Mouse (Mus musculus) kidney, embryonic 14.5 days (tissue): ENCODE results near the gene Kcne3. TPM values are rescaled to one million over a fixed set of nuclear protein-coding genes. Genes with fewer than 3 reads are reported as not detected.

Experiments
- ATAC-seq: fragments of 200-750 bp; cut with Nextera tagmentation; 2 replicates; pipeline ENCODE4 v1.8.0; 2017; ENCODE audit warnings: moderate number of reproducible peaks, mild to moderate bottlenecking, moderate TSS enrichment, moderate library complexity; ENCODE audit not compliant: low FRiP score, low TSS enrichment
- H3K27ac ChIP-seq: fragments of 300-500 bp; sonication (generic); 2 replicates; pipeline ENCODE4 v1.5.1; 2014; ENCODE audit warnings: low read depth, mild to moderate bottlenecking, low read length, moderate library complexity, mixed read lengths
- H3K27me3 ChIP-seq: fragments of 300-500 bp; sonication (generic); 2 replicates; pipeline ENCODE4 v1.6.1; 2014; ENCODE audit warnings: mild to moderate bottlenecking, low read length; ENCODE audit not compliant: control insufficient read depth, insufficient read depth
- H3K36me3 ChIP-seq: fragments of 300-500 bp; sonication (generic); 2 replicates; pipeline ENCODE4 v1.6.1; 2014; ENCODE audit warnings: low read length, mixed read lengths; ENCODE audit not compliant: control insufficient read depth, insufficient read depth
- H3K4me1 ChIP-seq: fragments of 300-500 bp; sonication (generic); 2 replicates; pipeline ENCODE4 v1.6.1; 2014; ENCODE audit warnings: low read length, mixed read lengths; ENCODE audit not compliant: control insufficient read depth, insufficient read depth
- H3K4me2 ChIP-seq: fragments of 300-500 bp; sonication (generic); replicated peaks from 2 replicates; pipeline ENCODE4 v1.6.1; 2014; ENCODE audit warnings: low read depth, mild to moderate bottlenecking, low read length
- H3K4me3 ChIP-seq: fragments of 300-500 bp; sonication (generic); 2 replicates; pipeline ENCODE4 v1.5.1; 2014; ENCODE audit warnings: mild to moderate bottlenecking, low read length
- H3K9ac ChIP-seq: fragments of 300-500 bp; sonication (generic); 2 replicates; pipeline ENCODE4 v1.6.1; 2014; ENCODE audit warnings: low read depth, mild to moderate bottlenecking, low read length, moderate library complexity
- H3K9me3 ChIP-seq: fragments of 300-500 bp; sonication (generic); 2 replicates; pipeline ENCODE4 v1.6.1; 2016; ENCODE audit warnings: low read length; ENCODE audit not compliant: control insufficient read depth
- WGBS: fragments of 180-500 bp; shearing (Covaris S2); extraction: QIAGEN DNeasy Blood & Tissue Kit; methylation state at CpG from one replicate; pipeline ENCODE4 v1.1.7; 2014; 5-methylcytosine and 5-hydroxymethylcytosine counted together
- polyA plus RNA-seq: library from polyadenylated mRNA; unstranded; fragments of >200 nt; fragmentation: Nextera tagmentation; extraction: Ambion mirVana; gene quantifications from 2 replicates; pipeline ENCODE4 v1.2.1, GENCODE M21; 2014

The Kcne3 gene
- polyA plus RNA-seq, 1 experiment from 2014 or later, result 2.4 TPM

DNA sequence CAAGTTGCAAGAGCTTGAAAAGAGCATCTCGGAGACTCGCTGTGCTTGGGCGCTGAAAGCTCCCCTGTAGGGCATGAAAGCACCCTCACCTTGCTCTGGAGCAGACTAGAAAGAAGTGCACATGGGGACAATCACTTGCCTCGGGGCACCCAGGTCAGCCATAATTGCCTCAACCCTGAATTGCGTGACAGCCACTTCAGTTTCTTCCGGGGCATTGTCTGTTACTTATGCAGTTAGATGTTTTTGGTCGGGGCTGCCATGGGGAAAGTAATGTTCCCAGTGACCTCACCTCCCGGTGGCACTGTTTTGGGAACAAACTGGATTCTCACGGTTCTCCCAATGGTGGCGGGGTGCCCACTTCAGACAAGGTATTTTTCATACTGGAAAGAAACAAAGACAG, 26.2 kb upstream of the Kcne3 start:
- WGBS, result 53% methylated on average over 10 of the region's 10 CpGs
- H3K9me3 ChIP-seq, result no peaks in the 10 kb centered on the region

DNA sequence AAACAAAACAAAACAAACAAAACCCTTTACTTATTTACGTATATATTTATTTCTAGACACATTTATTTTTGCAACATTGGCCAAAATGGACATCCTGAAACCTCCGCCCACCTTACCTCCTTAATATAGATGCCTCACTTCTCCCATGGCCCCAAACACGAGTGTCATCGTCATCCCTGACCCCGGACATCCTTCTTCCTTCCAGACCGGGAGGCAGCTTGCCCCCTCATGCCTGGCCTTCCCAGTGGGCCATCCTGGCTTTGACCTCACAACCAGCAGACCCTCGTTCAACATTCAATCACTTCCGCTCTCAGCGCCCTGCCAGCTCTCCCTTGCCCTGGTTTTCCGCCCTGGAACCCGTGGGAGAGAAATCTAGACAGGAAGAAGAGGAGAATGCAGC, 25.7 kb upstream of the Kcne3 start:
- whole genome bisulfite sequencing, result 68% methylated on average over 11 of the region's 11 CpGs
- no peaks in the 10 kb centered on the region for H3K9me3 ChIP-seq
- no peak for ATAC-seq
- no peak overlapping the region for H3K4me2 ChIP-seq
- H3K4me3 ChIP-seq, result no peak overlapping the region
- H3K27ac ChIP-seq, result no peak overlapping the region
- H3K36me3 ChIP-seq, result no peaks in the 10 kb centered on the region
- no peaks in the 10 kb centered on the region for H3K27me3 ChIP-seq
- peaks cover 2% of the 10 kb centered on the region; the same call in 1 of the 2 replicates for H3K4me1 ChIP-seq
- no peak overlapping the region for H3K9ac ChIP-seq

More for the DNA sequence above, 26.2 kb upstream of the Kcne3 start:
- Histone ChIP-seq H3K4me3 (no peak overlapping the region), H3K4me1 (peaks cover 2% of the 10 kb centered on the region; the same call in 1 of the 2 replicates), H3K27me3 (no peaks in the 10 kb centered on the region), H3K9ac (no peak overlapping the region), H3K4me2 (no peak overlapping the region), H3K27ac (no peak overlapping the region), H3K36me3 (no peaks in the 10 kb centered on the region)
- no peak for ATAC-seq

DNA sequence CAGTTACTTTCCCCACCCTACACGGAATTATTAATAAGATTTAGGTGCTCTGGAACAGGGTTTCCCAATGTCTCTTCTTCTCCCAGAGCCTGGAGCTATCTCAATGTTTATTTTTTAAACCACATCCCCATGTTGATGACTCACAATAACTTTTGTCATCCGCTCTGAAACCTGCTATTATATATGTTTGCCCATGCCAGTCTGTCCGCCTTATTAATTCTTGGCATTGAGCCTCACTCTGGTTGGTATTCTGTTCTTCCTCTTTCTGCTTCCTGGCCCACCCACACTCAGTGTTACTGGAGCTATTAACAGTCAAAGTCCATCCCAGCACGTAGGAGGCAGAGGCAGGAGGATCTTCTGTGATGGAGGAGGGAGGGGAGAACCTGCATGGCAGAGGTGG, 18.6 kb upstream of the Kcne3 start:
- Histone ChIP-seq H3K9me3 (no peaks in the 10 kb centered on the region), H3K4me2 (no peak overlapping the region), H3K4me3 (no peak overlapping the region), H3K27ac (no peak overlapping the region), H3K27me3 (no peaks in the 10 kb centered on the region), H3K4me1 (no peaks in the 10 kb centered on the region; the same call in 1 of the 2 replicates), H3K9ac (no peak overlapping the region), H3K36me3 (no peaks in the 10 kb centered on the region)
- no peak for ATAC-seq
- 80% methylated on average over 4 of the region's 4 CpGs for WGBS

DNA sequence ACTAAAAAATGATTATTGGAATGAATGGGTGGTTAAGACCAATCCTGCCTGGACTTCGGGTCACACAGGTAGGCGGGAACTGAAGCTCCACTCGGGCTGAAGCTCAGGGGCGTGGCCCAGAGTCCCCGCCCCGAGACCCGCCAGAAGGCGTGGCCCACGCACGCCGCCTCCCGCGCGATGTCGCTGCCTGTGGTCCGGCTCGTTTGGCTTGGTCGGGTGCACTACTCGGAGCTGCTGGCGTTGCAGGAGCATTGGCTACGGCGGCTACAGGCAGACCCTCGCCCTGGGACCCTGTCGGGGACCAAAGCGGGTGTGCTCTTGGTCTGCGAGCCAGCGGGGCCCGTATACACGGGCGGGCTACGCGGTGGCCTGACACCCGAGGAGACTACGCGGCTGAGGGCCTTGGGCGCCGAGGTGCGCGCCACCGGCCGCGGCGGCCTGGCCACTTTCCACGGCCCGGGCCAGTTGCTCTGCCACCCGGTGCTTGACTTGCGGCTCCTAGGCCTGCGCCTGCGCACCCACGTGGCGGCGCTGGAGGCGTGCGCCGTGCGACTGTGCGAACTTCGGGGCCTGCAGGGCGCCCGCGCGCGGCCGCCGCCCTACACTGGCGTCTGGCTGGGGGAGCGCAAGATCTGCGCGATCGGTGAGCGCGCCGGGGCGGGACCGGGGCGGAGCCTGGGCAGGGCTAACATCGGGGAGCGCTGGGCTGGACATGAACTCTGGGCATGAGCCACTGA, 17.0 kb upstream of the Kcne3 start, which contains the start of gene Lipt2:
TSS of gene Lipt2 (plus strand) at position 173 of the 737 bp plus-strand sequence.
- H3K4me1 ChIP-seq, result no peaks in the 10 kb centered on the region; the same call in 1 of the 2 replicates

DNA sequence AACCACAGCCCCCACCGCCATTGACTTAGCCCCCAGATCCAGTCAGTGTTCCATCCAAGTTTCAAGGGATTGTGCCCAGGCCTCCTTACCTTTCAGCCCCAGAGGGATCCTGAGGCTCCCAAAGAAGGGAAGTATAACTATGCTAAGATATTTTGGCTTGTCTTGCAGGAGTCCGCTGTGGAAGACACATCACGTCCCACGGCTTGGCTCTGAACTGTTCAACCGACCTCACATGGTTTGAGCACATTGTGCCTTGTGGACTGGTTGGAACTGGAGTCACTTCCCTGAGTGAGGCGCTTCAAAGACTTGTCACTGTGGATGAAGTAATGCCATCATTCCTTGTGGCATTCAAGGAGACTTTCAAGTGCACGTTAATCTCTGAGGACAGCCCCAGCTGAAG, 16.3 kb upstream of the Kcne3 start:
- Histone ChIP-seq H3K4me3 (peak overlapping the region; percentile 62), H3K36me3 (no peaks in the 10 kb centered on the region), H3K27me3 (no peaks in the 10 kb centered on the region), H3K9me3 (no peaks in the 10 kb centered on the region), H3K4me2 (peak overlapping the region; percentile 77), H3K27ac (peak overlapping the region; percentile 44; the same call in 1 of the 2 replicates), H3K9ac (peak overlapping the region; percentile 85), H3K4me1 (no peaks in the 10 kb centered on the region; the same call in 1 of the 2 replicates)
- ATAC-seq, result peak; percentile 4; the same call in 1 of the 2 replicates
- WGBS, result 69% methylated on average over 7 of the region's 7 CpGs

More for the DNA sequence above, 17.0 kb upstream of the Kcne3 start, which contains the start of gene Lipt2:
- WGBS, result under 1% methylated on average over 77 of the region's 78 CpGs
- peak; percentile 97 for ATAC-seq
- peak within 1 kb of the TSS; percentile 97 for H3K27ac ChIP-seq
- H3K9ac ChIP-seq, result peak within 1 kb of the TSS; percentile 85
- H3K4me2 ChIP-seq, result peak within 1 kb of the TSS; percentile 77
- peak within 1 kb of the TSS; percentile 62 for H3K4me3 ChIP-seq
- H3K27me3 ChIP-seq, result no peaks in the 10 kb centered on the region
- H3K9me3 ChIP-seq, result no peaks in the 10 kb centered on the region
- no peaks in the 10 kb centered on the region for H3K36me3 ChIP-seq

DNA sequence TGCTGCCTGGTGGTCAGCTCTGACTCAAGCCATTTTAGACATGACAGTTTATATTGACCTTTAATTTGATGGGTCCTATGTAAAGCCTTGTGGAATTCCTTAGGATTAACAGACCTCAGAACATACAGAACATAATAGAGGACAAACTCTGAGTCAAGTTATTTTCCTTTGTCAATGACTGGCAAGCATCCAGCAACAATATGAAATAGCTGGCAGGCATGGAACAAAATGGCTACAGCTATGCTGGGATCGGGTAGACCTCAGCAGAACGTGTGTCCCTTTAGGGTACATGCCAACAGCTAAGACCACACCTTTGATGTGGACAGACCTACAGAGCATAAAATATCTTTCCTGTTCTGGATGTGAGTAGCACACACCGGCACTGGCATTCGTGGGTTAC, 12.8 kb upstream of the Kcne3 start:
- H3K9me3 ChIP-seq, result no peaks in the 10 kb centered on the region
- no peak overlapping the region for H3K9ac ChIP-seq
- H3K27ac ChIP-seq, result no peak overlapping the region
- WGBS, result 66% methylated on average over 4 of the region's 4 CpGs
- no peak overlapping the region for H3K4me2 ChIP-seq
- no peaks in the 10 kb centered on the region for H3K36me3 ChIP-seq
- H3K4me1 ChIP-seq, result no peaks in the 10 kb centered on the region
- no peak overlapping the region for H3K4me3 ChIP-seq
- H3K27me3 ChIP-seq, result no peaks in the 10 kb centered on the region
- no peak for ATAC-seq

DNA sequence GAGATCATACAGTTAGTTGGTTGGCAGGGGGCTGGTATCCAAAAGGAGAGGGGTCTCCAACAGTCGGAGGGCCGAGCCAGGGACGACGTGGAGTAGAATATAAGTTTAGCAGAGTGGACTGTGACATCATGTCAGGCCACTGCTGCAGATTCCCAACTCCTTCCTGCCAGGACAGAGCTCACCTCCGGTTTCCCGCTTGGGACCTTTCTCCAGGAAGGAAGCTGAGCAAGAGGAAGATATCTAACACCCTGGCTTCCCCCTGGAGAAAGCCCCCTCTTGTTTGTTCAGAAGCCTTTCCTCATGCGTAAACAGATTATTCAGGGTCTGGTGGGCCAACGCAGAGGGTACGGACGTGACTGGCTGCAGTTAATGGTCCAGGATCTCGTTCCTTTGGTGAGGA, 7.6 kb upstream of the Kcne3 start:
- Histone ChIP-seq H3K9me3 (no peaks in the 10 kb centered on the region), H3K4me1 (no peaks in the 10 kb centered on the region), H3K9ac (no peak overlapping the region), H3K4me2 (no peak overlapping the region), H3K27me3 (no peaks in the 10 kb centered on the region), H3K4me3 (no peak overlapping the region), H3K27ac (no peak overlapping the region), H3K36me3 (no peaks in the 10 kb centered on the region)
- no peak for ATAC-seq
- 66% methylated on average over 11 of the region's 11 CpGs for WGBS

DNA sequence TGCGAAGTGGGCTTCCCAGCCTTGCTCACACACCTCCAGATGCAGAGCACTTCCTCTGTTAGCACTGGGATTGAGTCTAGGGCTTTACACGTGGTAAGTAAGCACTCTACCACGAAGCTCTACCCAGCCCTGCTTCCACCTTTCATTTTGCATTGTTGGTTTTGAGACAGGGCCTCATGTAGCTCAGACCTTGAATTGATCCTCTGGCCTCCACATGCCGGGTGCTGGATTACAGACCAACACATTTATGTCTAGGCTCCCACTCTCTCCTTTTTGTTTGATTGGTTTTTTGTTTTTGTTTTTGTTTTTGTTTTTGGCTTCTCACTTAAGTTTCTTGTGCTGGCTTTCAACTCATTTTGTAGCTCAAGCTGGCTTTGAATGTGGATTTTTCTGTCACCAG, 5.5 kb upstream of the Kcne3 start:
- WGBS, result 63% methylated on average over 4 of the region's 4 CpGs
- Histone ChIP-seq H3K9ac (no peak overlapping the region), H3K27ac (no peak overlapping the region), H3K4me2 (no peak overlapping the region), H3K27me3 (no peaks in the 10 kb centered on the region), H3K36me3 (no peaks in the 10 kb centered on the region), H3K9me3 (no peaks in the 10 kb centered on the region), H3K4me3 (no peak overlapping the region), H3K4me1 (no peaks in the 10 kb centered on the region)
- ATAC-seq, result no peak
